Mouse (Mus musculus): Measurements from ENCODE around the gene Top3b. TPM values are rescaled to one million over a fixed set of nuclear protein-coding genes. Genes with fewer than 3 reads are reported as not detected.
A peak's percentile ranks its signal among the peaks of the same experiment; 100 is the strongest.

The Top3b gene
- 55.6 and 81.4 TPM in 2 replicates for polyA plus RNA-seq (2014; fragmentation: Nextera tagmentation; extraction: Ambion mirVana)

DNA sequence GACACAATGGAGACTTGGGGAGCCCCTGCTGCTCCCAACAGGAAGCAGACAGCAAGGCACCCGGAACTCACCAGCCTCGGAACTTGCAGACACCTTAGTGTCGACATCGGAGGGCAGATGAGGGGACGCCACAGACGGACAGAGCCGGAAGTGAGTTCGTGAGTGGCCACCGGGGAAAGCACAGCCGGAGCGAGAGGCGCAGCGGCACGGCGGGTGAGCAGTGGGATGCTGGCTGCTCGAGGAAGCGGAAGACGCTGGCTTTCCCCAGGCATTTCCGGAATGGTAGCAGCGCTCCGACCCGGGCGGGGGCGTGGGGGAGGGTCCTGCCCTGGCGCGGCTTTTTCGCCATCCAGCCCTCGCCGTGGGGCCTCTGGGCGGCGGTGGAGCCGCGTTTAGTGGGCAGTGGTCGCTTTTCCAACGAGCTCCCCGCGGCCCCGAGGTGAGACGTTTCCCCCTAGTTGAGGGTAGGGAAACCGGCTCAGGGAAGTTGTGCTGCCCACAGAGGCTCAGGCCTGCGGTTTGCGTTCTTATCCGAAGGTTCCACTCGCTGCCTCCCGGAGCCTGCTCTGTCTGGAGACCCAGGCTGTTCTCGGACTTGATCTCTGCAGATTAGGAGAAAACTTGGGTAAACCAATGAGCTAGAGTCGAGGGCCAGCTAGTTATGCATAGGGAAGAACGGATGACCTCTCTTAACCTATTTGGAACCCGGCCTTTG, at the start of gene Top3b, which contains the start of gene Vpreb1:
Gene Top3b, plus strand, starts transcription at position 120 of the 715 bp plus-strand sequence.
Gene Vpreb1, minus strand, starts transcription at position 227 of the 715 bp plus-strand sequence.
- peak within 1 kb of the TSS; percentile 72 for H3K4me2 ChIP-seq (replicated peaks; ENCODE audit: low read depth, low read length)
- peak; percentile 97 for ATAC-seq (ENCODE audit: low FRiP score, low TSS enrichment)
- peaks cover 3% of the 10 kb centered on the region; the same call in 1 of the 2 replicates for H3K4me1 ChIP-seq (ENCODE audit: control insufficient read depth, insufficient read depth, low read length)
- peak within 1 kb of the TSS; percentile 82 for H3K4me3 ChIP-seq (ENCODE audit: low read length)
- H3K27ac ChIP-seq (ENCODE audit: low read depth, low read length): peak within 1 kb of the TSS; percentile 97
- peak within 1 kb of the TSS; percentile 92 for H3K9ac ChIP-seq (ENCODE audit: low read depth, low read length)
- peaks cover 6% of the 10 kb centered on the region for H3K36me3 ChIP-seq (ENCODE audit: control insufficient read depth, insufficient read depth, low read length)
- no peaks in the 10 kb centered on the region for H3K27me3 ChIP-seq (ENCODE audit: control insufficient read depth, insufficient read depth, low read length)
- WGBS: 1% methylated on average over 49 of the region's 49 CpGs
- H3K9me3 ChIP-seq (ENCODE audit: control insufficient read depth, low read length): peaks cover under 1% of the 10 kb centered on the region; the same call in 1 of the 2 replicates

GRCm38 (mm10) chr16:16825476-16825875, 45.1 kb upstream of the Top3b start:
- 50% methylated on average over 5 of the region's 5 CpGs for WGBS
- Histone ChIP-seq H3K4me2 (replicated peaks; ENCODE audit: low read depth, low read length) (no peak overlapping the region), H3K4me1 (ENCODE audit: control insufficient read depth, insufficient read depth, low read length) (no peaks in the 10 kb centered on the region), H3K27ac (ENCODE audit: low read depth, low read length) (no peak overlapping the region), H3K9me3 (ENCODE audit: control insufficient read depth, low read length) (no peaks in the 10 kb centered on the region), H3K9ac (ENCODE audit: low read depth, low read length) (no peak overlapping the region), H3K27me3 (ENCODE audit: control insufficient read depth, insufficient read depth, low read length) (no peaks in the 10 kb centered on the region), H3K36me3 (ENCODE audit: control insufficient read depth, insufficient read depth, low read length) (no peaks in the 10 kb centered on the region), H3K4me3 (ENCODE audit: low read length) (no peak overlapping the region)
- no peak for ATAC-seq (ENCODE audit: low FRiP score, low TSS enrichment)

GRCm38 (mm10) chr16:16826223-16826622, 44.3 kb upstream of the Top3b start:
- 85% methylated on average over 2 of the region's 2 CpGs for WGBS
- Histone ChIP-seq H3K9ac (ENCODE audit: low read depth, low read length) (no peak overlapping the region), H3K27ac (ENCODE audit: low read depth, low read length) (no peak overlapping the region), H3K4me3 (ENCODE audit: low read length) (no peak overlapping the region), H3K9me3 (ENCODE audit: control insufficient read depth, low read length) (no peaks in the 10 kb centered on the region), H3K36me3 (ENCODE audit: control insufficient read depth, insufficient read depth, low read length) (no peaks in the 10 kb centered on the region), H3K27me3 (ENCODE audit: control insufficient read depth, insufficient read depth, low read length) (no peaks in the 10 kb centered on the region), H3K4me1 (ENCODE audit: control insufficient read depth, insufficient read depth, low read length) (no peaks in the 10 kb centered on the region), H3K4me2 (replicated peaks; ENCODE audit: low read depth, low read length) (no peak overlapping the region)
- no peak for ATAC-seq (ENCODE audit: low FRiP score, low TSS enrichment)

GRCm38 (mm10) chr16:16828757-16829615, 41.5 kb upstream of the Top3b start, which contains the start of gene Spag6l:
Gene Spag6l (minus strand): TSS chr16:16829456.
- Histone ChIP-seq H3K4me2 (replicated peaks; ENCODE audit: low read depth, low read length) (peak within 1 kb of the TSS; percentile 64), H3K27ac (ENCODE audit: low read depth, low read length) (no peak within 1 kb of the TSS), H3K4me3 (ENCODE audit: low read length) (peak within 1 kb of the TSS; percentile 29), H3K36me3 (ENCODE audit: control insufficient read depth, insufficient read depth, low read length) (no peaks in the 10 kb centered on the region), H3K4me1 (ENCODE audit: control insufficient read depth, insufficient read depth, low read length) (no peaks in the 10 kb centered on the region), H3K9ac (ENCODE audit: low read depth, low read length) (peak within 1 kb of the TSS; percentile 32; the same call in 1 of the 2 replicates), H3K9me3 (ENCODE audit: control insufficient read depth, low read length) (no peaks in the 10 kb centered on the region), H3K27me3 (ENCODE audit: control insufficient read depth, insufficient read depth, low read length) (no peaks in the 10 kb centered on the region)
- 8% methylated on average over 31 of the region's 33 CpGs for WGBS
- peak; percentile 96 for ATAC-seq (ENCODE audit: low FRiP score, low TSS enrichment)

DNA sequence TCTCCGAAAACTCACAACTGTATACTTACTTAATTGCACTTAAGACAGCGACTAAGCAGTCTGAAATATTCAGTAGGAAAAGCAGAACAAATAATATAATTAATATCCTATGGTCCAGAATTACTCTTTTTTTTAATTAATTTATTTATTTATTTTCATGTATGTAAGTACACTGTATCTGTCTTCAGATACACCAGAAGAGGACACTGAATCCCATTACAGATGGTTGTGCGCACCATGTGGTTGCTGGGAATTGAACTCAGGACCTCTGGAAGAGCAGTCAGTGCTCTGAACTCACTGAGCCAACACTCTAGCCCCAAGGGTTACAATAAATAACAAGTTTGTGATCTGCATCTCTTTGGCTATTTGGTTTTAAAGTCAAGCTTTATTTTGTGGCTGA, 40.9 kb upstream of the Top3b start:
- 84% methylated on average over 3 of the region's 3 CpGs for WGBS
- Histone ChIP-seq H3K4me1 (ENCODE audit: control insufficient read depth, insufficient read depth, low read length) (no peaks in the 10 kb centered on the region), H3K4me3 (ENCODE audit: low read length) (no peak overlapping the region; the same call in 1 of the 2 replicates), H3K36me3 (ENCODE audit: control insufficient read depth, insufficient read depth, low read length) (no peaks in the 10 kb centered on the region), H3K9me3 (ENCODE audit: control insufficient read depth, low read length) (no peaks in the 10 kb centered on the region), H3K27ac (ENCODE audit: low read depth, low read length) (no peak overlapping the region), H3K9ac (ENCODE audit: low read depth, low read length) (no peak overlapping the region), H3K4me2 (replicated peaks; ENCODE audit: low read depth, low read length) (no peak overlapping the region), H3K27me3 (ENCODE audit: control insufficient read depth, insufficient read depth, low read length) (no peaks in the 10 kb centered on the region)
- ATAC-seq (ENCODE audit: low FRiP score, low TSS enrichment): peak; percentile 24; the same call in 1 of the 2 replicates

GRCm38 (mm10) chr16:16849196-16849595, 21.3 kb upstream of the Top3b start:
- no peak overlapping the region for H3K9ac ChIP-seq (ENCODE audit: low read depth, low read length)
- H3K27ac ChIP-seq (ENCODE audit: low read depth, low read length): no peak overlapping the region
- no peaks in the 10 kb centered on the region for H3K36me3 ChIP-seq (ENCODE audit: control insufficient read depth, insufficient read depth, low read length)
- H3K4me1 ChIP-seq (ENCODE audit: control insufficient read depth, insufficient read depth, low read length): no peaks in the 10 kb centered on the region
- H3K4me3 ChIP-seq (ENCODE audit: low read length): no peak overlapping the region
- H3K27me3 ChIP-seq (ENCODE audit: control insufficient read depth, insufficient read depth, low read length): no peaks in the 10 kb centered on the region
- ATAC-seq (ENCODE audit: low FRiP score, low TSS enrichment): no peak
- H3K4me2 ChIP-seq (replicated peaks; ENCODE audit: low read depth, low read length): no peak overlapping the region
- H3K9me3 ChIP-seq (ENCODE audit: control insufficient read depth, low read length): no peaks in the 10 kb centered on the region

DNA sequence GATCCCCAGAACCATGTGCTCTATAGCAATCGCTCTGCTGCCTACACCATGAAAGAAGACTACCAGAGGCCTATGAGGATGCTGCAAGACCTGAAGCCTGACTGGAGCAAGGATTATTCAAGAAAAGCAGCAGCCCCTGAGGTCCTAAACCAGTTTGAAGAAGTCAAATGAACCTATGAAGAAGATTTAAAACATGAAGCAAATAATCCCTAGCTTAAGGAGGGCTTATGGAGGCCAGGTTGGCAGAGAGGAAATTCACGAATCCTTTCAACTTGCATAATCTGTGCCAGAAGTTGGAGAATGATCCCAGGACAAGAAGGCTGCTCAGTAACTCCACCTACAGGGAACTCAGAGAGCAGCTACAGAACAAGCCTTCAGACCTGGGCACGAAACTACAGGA, 18.1 kb upstream of the Top3b start:
- H3K27me3 ChIP-seq (ENCODE audit: control insufficient read depth, insufficient read depth, low read length): no peaks in the 10 kb centered on the region
- no peak overlapping the region for H3K4me2 ChIP-seq (replicated peaks; ENCODE audit: low read depth, low read length)
- no peak for ATAC-seq (ENCODE audit: low FRiP score, low TSS enrichment)
- H3K36me3 ChIP-seq (ENCODE audit: control insufficient read depth, insufficient read depth, low read length): no peaks in the 10 kb centered on the region
- no peaks in the 10 kb centered on the region for H3K4me1 ChIP-seq (ENCODE audit: control insufficient read depth, insufficient read depth, low read length)
- H3K27ac ChIP-seq (ENCODE audit: low read depth, low read length): no peak overlapping the region
- no peak overlapping the region for H3K4me3 ChIP-seq (ENCODE audit: low read length)
- H3K9ac ChIP-seq (ENCODE audit: low read depth, low read length): no peak overlapping the region
- 88% methylated on average over 3 of the region's 3 CpGs for WGBS
- no peaks in the 10 kb centered on the region for H3K9me3 ChIP-seq (ENCODE audit: control insufficient read depth, low read length)

GRCm38 (mm10) chr16:16854836-16855235, 15.7 kb upstream of the Top3b start:
- H3K4me1 ChIP-seq (ENCODE audit: control insufficient read depth, insufficient read depth, low read length): no peaks in the 10 kb centered on the region
- H3K9me3 ChIP-seq (ENCODE audit: control insufficient read depth, low read length): no peaks in the 10 kb centered on the region
- H3K27me3 ChIP-seq (ENCODE audit: control insufficient read depth, insufficient read depth, low read length): no peaks in the 10 kb centered on the region
- no peaks in the 10 kb centered on the region for H3K36me3 ChIP-seq (ENCODE audit: control insufficient read depth, insufficient read depth, low read length)
- no peak overlapping the region for H3K4me2 ChIP-seq (replicated peaks; ENCODE audit: low read depth, low read length)
- no peak overlapping the region for H3K27ac ChIP-seq (ENCODE audit: low read depth, low read length)
- no peak overlapping the region for H3K9ac ChIP-seq (ENCODE audit: low read depth, low read length)
- no peak overlapping the region for H3K4me3 ChIP-seq (ENCODE audit: low read length)
- 42% methylated on average over 6 of the region's 6 CpGs for WGBS
- no peak for ATAC-seq (ENCODE audit: low FRiP score, low TSS enrichment)

DNA sequence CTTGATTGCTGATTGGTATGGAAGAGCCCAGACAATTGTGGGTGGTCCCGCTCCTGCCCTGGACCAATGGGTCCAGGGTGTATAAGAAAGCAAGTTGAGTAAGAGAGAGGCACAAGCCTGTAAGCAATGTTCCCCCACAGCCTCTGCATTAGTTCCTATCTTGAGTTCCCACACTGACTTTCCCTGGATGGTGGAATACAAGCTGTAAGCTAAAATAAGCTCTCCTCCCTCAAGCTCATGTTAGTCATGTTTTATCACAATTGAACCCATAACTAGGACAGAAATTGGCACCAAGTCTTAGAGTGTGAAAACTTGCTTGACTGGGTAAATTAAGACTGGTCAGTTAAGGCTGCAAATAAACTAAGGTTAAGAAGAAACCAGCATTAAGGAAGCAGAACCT, 15.0 kb upstream of the Top3b start:
- Histone ChIP-seq H3K27ac (ENCODE audit: low read depth, low read length) (no peak overlapping the region), H3K9ac (ENCODE audit: low read depth, low read length) (no peak overlapping the region), H3K4me2 (replicated peaks; ENCODE audit: low read depth, low read length) (no peak overlapping the region), H3K4me3 (ENCODE audit: low read length) (no peak overlapping the region), H3K36me3 (ENCODE audit: control insufficient read depth, insufficient read depth, low read length) (no peaks in the 10 kb centered on the region), H3K9me3 (ENCODE audit: control insufficient read depth, low read length) (no peaks in the 10 kb centered on the region), H3K4me1 (ENCODE audit: control insufficient read depth, insufficient read depth, low read length) (no peaks in the 10 kb centered on the region), H3K27me3 (ENCODE audit: control insufficient read depth, insufficient read depth, low read length) (no peaks in the 10 kb centered on the region)
- ATAC-seq (ENCODE audit: low FRiP score, low TSS enrichment): no peak
- WGBS: 97% methylated on average over 1 of the region's 1 CpGs
